Mouse (Mus musculus) thymus, adult 2 months (tissue): ENCODE results near the gene Slc25a44. TPM values are rescaled to one million over a fixed set of nuclear protein-coding genes. Genes with fewer than 3 reads are reported as not detected.

ENCODE experiments used
- DNase-seq: peaks from one replicate; pipeline ENCODE4 v3.0.0; 2021
- H3K27ac ChIP-seq: fragments of 200-500 bp; 2 replicates; pipeline ENCODE4 v1.5.1; 2012; ENCODE audit warnings: low read length, control low read depth; ENCODE audit not compliant: control insufficient read depth, insufficient read depth
- H3K27me3 ChIP-seq: fragments of 200-500 bp; 2 replicates; pipeline ENCODE4 v1.6.1; 2012; ENCODE audit warnings: mild to moderate bottlenecking, low read length, moderate library complexity, mixed read lengths; ENCODE audit not compliant: control insufficient read depth, insufficient read depth
- H3K36me3 ChIP-seq: fragments of 200-500 bp; 2 replicates; pipeline ENCODE4 v1.6.1; 2012; ENCODE audit warnings: mild to moderate bottlenecking, low read length, moderate library complexity; ENCODE audit not compliant: control insufficient read depth, insufficient read depth
- H3K4me1 ChIP-seq: fragments of 200-500 bp; replicated peaks from 2 replicates; pipeline ENCODE4 v1.6.1; 2012; ENCODE audit warnings: low read length; ENCODE audit not compliant: control insufficient read depth, insufficient read depth
- H3K4me3 ChIP-seq: fragments of 200-500 bp; 2 replicates; pipeline ENCODE4 v1.5.1; 2012; ENCODE audit warnings: mild to moderate bottlenecking, low read length, control low read depth, moderate library complexity; ENCODE audit not compliant: control insufficient read depth, insufficient read depth
- CTCF ChIP-seq: fragments of 200-500 bp; IDR thresholded peaks from 2 replicates; pipeline ENCODE4 v1.5.1; 2012; ENCODE audit warnings: mild to moderate bottlenecking, control low read depth, low read length, moderate library complexity, borderline replicate concordance; ENCODE audit not compliant: control insufficient read depth, poor library complexity, insufficient read depth; ENCODE audit errors: extremely low read depth
- POLR2A ChIP-seq: fragments of 200-500 bp; IDR thresholded peaks from 2 replicates; pipeline ENCODE4 v1.6.1; 2012; ENCODE audit warnings: mild to moderate bottlenecking, low read length, control low read depth, moderate library complexity; ENCODE audit not compliant: control insufficient read depth, poor library complexity, insufficient read depth; ENCODE audit errors: extremely low read depth
- WGBS: fragments of 180-500 bp; shearing (Covaris S2); methylation state at CpG from one replicate; pipeline ENCODE4 v1.1.7; 2018; 5-methylcytosine and 5-hydroxymethylcytosine counted together
- polyA plus RNA-seq: library from polyadenylated mRNA; depleted of rRNA; stranded (reverse); fragments of >200 nt; gene quantifications from 2 replicates; pipeline ENCODE4 v1.2.3, GENCODE M21; 2012

Gene Slc25a44
- polyA plus RNA-seq, 1 experiment: 32.5 TPM

- peaks cover 62% of the 10 kb centered on the region for H3K4me1 ChIP-seq
- H3K4me3 ChIP-seq: peak overlapping the region; percentile 2
- H3K36me3 ChIP-seq: no peaks in the 10 kb centered on the region
- H3K27ac ChIP-seq: no peak overlapping the region; the same call in 1 of the 2 replicates
- no peak for TF ChIP-seq POLR2A
- TF ChIP-seq CTCF: no peak
- DNase-seq: no peak
- H3K27me3 ChIP-seq: no peaks in the 10 kb centered on the region
- WGBS: 69% methylated on average over 18 of the region's 18 CpGs
Measured at GRCm38 (mm10) chr3:88455588-88456264, 30.8 kb upstream of the Slc25a44 start.

GRCm38 (mm10) chr3:88454762-88455587 is 30.0 kb upstream of the Slc25a44 start:
- peaks cover 65% of the 10 kb centered on the region for H3K4me1 ChIP-seq
- H3K27ac ChIP-seq: peak overlapping the region; percentile 70
- DNase-seq: no peak
- H3K4me3 ChIP-seq: peak overlapping the region; percentile 2
- no peak for TF ChIP-seq POLR2A
- no peak for TF ChIP-seq CTCF
- 30% methylated on average over 9 of the region's 9 CpGs for WGBS
- no peaks in the 10 kb centered on the region for H3K27me3 ChIP-seq
- H3K36me3 ChIP-seq: no peaks in the 10 kb centered on the region

- Histone ChIP-seq H3K4me1 (peaks cover 65% of the 10 kb centered on the region), H3K4me3 (peak overlapping the region; percentile 4; the same call in 1 of the 2 replicates), H3K27ac (peak overlapping the region; percentile 77), H3K36me3 (no peaks in the 10 kb centered on the region), H3K27me3 (no peaks in the 10 kb centered on the region)
- TF ChIP-seq CTCF (no peak), POLR2A (no peak)
- peak; percentile 57 for DNase-seq
- 3% methylated on average over 8 of the region's 8 CpGs for WGBS
Measured at GRCm38 (mm10) chr3:88453986-88454385, 29.0 kb upstream of the Slc25a44 start.

- H3K4me1 ChIP-seq: peaks cover 66% of the 10 kb centered on the region
- TF ChIP-seq POLR2A (no peak), CTCF (no peak)
- peak overlapping the region; percentile 4; the same call in 1 of the 2 replicates for H3K4me3 ChIP-seq
- H3K36me3 ChIP-seq: no peaks in the 10 kb centered on the region
- WGBS: 3% methylated on average over 8 of the region's 8 CpGs
- H3K27ac ChIP-seq: peak overlapping the region; percentile 77
- DNase-seq: peak; percentile 63
- H3K27me3 ChIP-seq: no peaks in the 10 kb centered on the region
Measured at GRCm38 (mm10) chr3:88453369-88453768, 28.4 kb upstream of the Slc25a44 start.

GRCm38 (mm10) chr3:88452716-88453115 is 27.8 kb upstream of the Slc25a44 start:
- no peak for DNase-seq
- 75% methylated on average over 6 of the region's 6 CpGs for WGBS
- peak overlapping the region; percentile 2; the same call in 1 of the 2 replicates for H3K4me3 ChIP-seq
- H3K27ac ChIP-seq: peak overlapping the region; percentile 77
- TF ChIP-seq CTCF: no peak
- TF ChIP-seq POLR2A: no peak
- no peaks in the 10 kb centered on the region for H3K27me3 ChIP-seq
- peaks cover 71% of the 10 kb centered on the region for H3K4me1 ChIP-seq
- H3K36me3 ChIP-seq: no peaks in the 10 kb centered on the region

GRCm38 (mm10) chr3:88452246-88452645 is 27.3 kb upstream of the Slc25a44 start:
- WGBS: 5% methylated on average over 5 of the region's 5 CpGs
- no peak overlapping the region for H3K4me3 ChIP-seq
- no peak for TF ChIP-seq POLR2A
- DNase-seq: peak; percentile 46
- peaks cover 71% of the 10 kb centered on the region for H3K4me1 ChIP-seq
- no peaks in the 10 kb centered on the region for H3K36me3 ChIP-seq
- H3K27ac ChIP-seq: peak overlapping the region; percentile 77
- no peaks in the 10 kb centered on the region for H3K27me3 ChIP-seq
